Mouse (Mus musculus): ENCODE data around the gene Irs2. TPM values are rescaled to one million over a fixed set of nuclear protein-coding genes. Genes with fewer than 3 reads are reported as not detected.

Gene Irs2
- total RNA-seq, 2 experiments from 2014 or later, result 80.4 to 85.0 TPM

- DNase-seq (ENCODE audit: low spot score in 2 of 2), result peak in 1 of 2 experiments; percentile 45
Measured at GRCm38 (mm10) chr8:10990421-10991110, 17.7 kb downstream of the Irs2 start.

GRCm38 (mm10) chr8:10989946-10990345 is 18.3 kb downstream of the Irs2 start:
- no peak for DNase-seq (ENCODE audit: low spot score in 2 of 2)

- no peak for DNase-seq (ENCODE audit: low spot score in 2 of 2)
Measured at GRCm38 (mm10) chr8:10986638-10987037, 21.6 kb downstream of the Irs2 start.

- no peak for DNase-seq (ENCODE audit: low spot score in 2 of 2)
Measured at GRCm38 (mm10) chr8:10985064-10985463, 23.2 kb downstream of the Irs2 start.

GRCm38 (mm10) chr8:10980876-10981275 is 27.4 kb downstream of the Irs2 start:
- DNase-seq (ENCODE audit: low spot score in 2 of 2), result no peak

- no peak for DNase-seq (ENCODE audit: low spot score in 2 of 2)
Measured at GRCm38 (mm10) chr8:10979916-10980315, 28.3 kb downstream of the Irs2 start.

- no peak for DNase-seq (ENCODE audit: low spot score in 2 of 2)
Measured at GRCm38 (mm10) chr8:10979196-10979794, 29.0 kb downstream of the Irs2 start.

- DNase-seq (ENCODE audit: low spot score in 2 of 2), result peak; percentile 49 to 75
Measured at GRCm38 (mm10) chr8:10978377-10978776, 29.9 kb downstream of the Irs2 start.

- no peak for DNase-seq (ENCODE audit: low spot score in 2 of 2)
Measured at GRCm38 (mm10) chr8:10977742-10978376, 30.4 kb downstream of the Irs2 start.

GRCm38 (mm10) chr8:10974659-10975058 is 33.6 kb downstream of the Irs2 start:
- DNase-seq (ENCODE audit: low spot score in 2 of 2), result no peak

GRCm38 (mm10) chr8:10974126-10974525 is 34.1 kb downstream of the Irs2 start:
- no peak for DNase-seq (ENCODE audit: low spot score in 2 of 2)

- DNase-seq (ENCODE audit: low spot score in 2 of 2), result no peak
Measured at GRCm38 (mm10) chr8:10972851-10973452, 35.3 kb downstream of the Irs2 start.

- no peak for DNase-seq (ENCODE audit: low spot score in 2 of 2)
Measured at GRCm38 (mm10) chr8:10971984-10972383, 36.3 kb downstream of the Irs2 start.

- DNase-seq (ENCODE audit: low spot score in 2 of 2), result no peak
Measured at GRCm38 (mm10) chr8:10971509-10971908, 36.7 kb downstream of the Irs2 start.

- DNase-seq (ENCODE audit: low spot score in 2 of 2), result no peak
Measured at GRCm38 (mm10) chr8:10970496-10971456, 37.5 kb downstream of the Irs2 start.

GRCm38 (mm10) chr8:10968687-10969086 is 39.6 kb downstream of the Irs2 start:
- no peak for DNase-seq (ENCODE audit: low spot score in 2 of 2)

- DNase-seq (ENCODE audit: low spot score in 2 of 2), result peak in 1 of 2 experiments; percentile 49
Measured at GRCm38 (mm10) chr8:10965401-10966117, 42.7 kb downstream of the Irs2 start.

GRCm38 (mm10) chr8:10964511-10965099 is 43.7 kb downstream of the Irs2 start:
- DNase-seq (ENCODE audit: low spot score in 2 of 2), result peak in 1 of 2 experiments; percentile 24

GRCm38 (mm10) chr8:10961989-10962388 is 46.3 kb downstream of the Irs2 start:
- no peak for DNase-seq (ENCODE audit: low spot score in 2 of 2)
